Mouse (Mus musculus) ES-E14 (cell line): ENCODE data around the gene Chd5. TPM values are rescaled to one million over a fixed set of nuclear protein-coding genes. Genes with fewer than 3 reads are reported as not detected.

ENCODE experiments used
- DNase-seq: peaks from one replicate; pipeline ENCODE4 v3.0.0-alpha.2; 2013; ENCODE audit warnings: low read depth, low spot score
- H3K27ac ChIP-seq: 2 replicates; pipeline ENCODE4 v1.5.1; 2012; ENCODE audit warnings: low read depth, mild to moderate bottlenecking, low read length, moderate library complexity, mixed read lengths; ENCODE audit not compliant: poor library complexity, insufficient read depth, severe bottlenecking
- H3K36me3 ChIP-seq: 2 replicates; pipeline ENCODE4 v1.6.1; 2012; ENCODE audit warnings: mild to moderate bottlenecking, low read length, moderate library complexity, mixed read lengths; ENCODE audit not compliant: control insufficient read depth, poor library complexity, insufficient read depth, severe bottlenecking
- H3K4me1 ChIP-seq, 2 experiments: fragments of 150-350 bp in 1 of 2; sonication (generic) in 1 of 2; 2 replicates each; pipeline ENCODE4 v1.6.1; 2012; ENCODE audit warnings: low read length in 2 of 2, mild to moderate bottlenecking in 1 of 2, mixed read lengths in 1 of 2; ENCODE audit not compliant: control insufficient read depth in 2 of 2, insufficient read depth in 2 of 2, poor library complexity in 1 of 2
- H3K4me3 ChIP-seq, 2 experiments: fragments of 150-350 bp in 1 of 2; sonication (generic) in 1 of 2; 2 replicates each; pipeline ENCODE4 v1.5.1; 2012; ENCODE audit warnings: low read length in 2 of 2, low read depth in 1 of 2, mild to moderate bottlenecking in 1 of 2, mixed read lengths in 1 of 2; ENCODE audit not compliant: insufficient read depth in 1 of 2, poor library complexity in 1 of 2, severe bottlenecking in 1 of 2
- H3K9ac ChIP-seq: 2 replicates; pipeline ENCODE4 v1.6.1; 2012; ENCODE audit warnings: low read depth, mild to moderate bottlenecking, low read length, mixed read lengths; ENCODE audit not compliant: poor library complexity, insufficient read depth, severe bottlenecking
- H3K9me3 ChIP-seq: fragments of 150-350 bp; sonication (generic); 2 replicates; pipeline ENCODE4 v1.6.1; 2012; ENCODE audit warnings: low read depth, mild to moderate bottlenecking, low read length; ENCODE audit not compliant: control insufficient read depth, insufficient read depth
- CHD2 ChIP-seq: IDR thresholded peaks from 2 replicates; pipeline ENCODE4 v1.6.1; 2014; ENCODE audit warnings: mild to moderate bottlenecking, low read depth, low read length, inconsistent platforms
- HCFC1 ChIP-seq: IDR thresholded peaks from 2 replicates; pipeline ENCODE4 v1.6.1; 2012; ENCODE audit warnings: low read length, inconsistent platforms, borderline replicate concordance; ENCODE audit not compliant: insufficient read depth
- MAFK ChIP-seq: IDR thresholded peaks from 2 replicates; pipeline ENCODE4 v1.6.1; 2014; ENCODE audit warnings: mild to moderate bottlenecking, low read depth, low read length, inconsistent platforms; ENCODE audit not compliant: insufficient read depth
- ZC3H11A ChIP-seq: IDR thresholded peaks from 2 replicates; pipeline ENCODE4 v1.6.1; 2012; ENCODE audit warnings: low read depth, mild to moderate bottlenecking, inconsistent platforms, low read length, borderline replicate concordance
- ZNF384 ChIP-seq: IDR thresholded peaks from 2 replicates; pipeline ENCODE4 v1.6.1; 2012; ENCODE audit warnings: low read depth, low read length, inconsistent platforms
- in situ Hi-C, 2 experiments: fragments of 600-800 bp; cut with MboI; formaldehyde crosslinking; loops; one replicate each; pipeline ENCODE4 v1.15.1; 2025; ENCODE audit warnings: low sequenced_read_pairs in 2 of 2, inconsistent platforms in 1 of 2; ENCODE audit not compliant: unreplicated experiment in 2 of 2
- total RNA-seq: library from RNA; depleted of rRNA; stranded (reverse); fragments of 300-350 nt; gene quantifications from 2 replicates; pipeline ENCODE4 v1.2.3, GENCODE M21; 2012

Gene Chd5
- total RNA-seq, 1 experiment: 3.1 TPM

GRCm38 (mm10) chr4:152344651-152345050 lies 6.2 kb downstream of the Chd5 start:
- H3K9me3 ChIP-seq: no peaks in the 10 kb centered on the region
- no peak overlapping the region for H3K4me3 ChIP-seq
- H3K4me1 ChIP-seq: peaks cover 12 to 69% of the 10 kb centered on the region in 2 experiments
- no peak overlapping the region for H3K9ac ChIP-seq
- in situ Hi-C loops: no loop called here
- no peaks in the 10 kb centered on the region for H3K36me3 ChIP-seq
- no peak for TF ChIP-seq HCFC1
- TF ChIP-seq ZC3H11A: no peak
- no peak for TF ChIP-seq CHD2
- TF ChIP-seq ZNF384: no peak
- DNase-seq: no peak
- H3K27ac ChIP-seq: no peak overlapping the region

GRCm38 (mm10) chr4:152345120-152345889 lies 6.9 kb downstream of the Chd5 start:
- TF ChIP-seq ZNF384 (no peak), MAFK (no peak), ZC3H11A (no peak), HCFC1 (no peak), CHD2 (no peak)
- no peak overlapping the region for H3K4me3 ChIP-seq
- no peak overlapping the region for H3K9ac ChIP-seq
- DNase-seq: no peak
- H3K4me1 ChIP-seq: peaks cover 12 to 66% of the 10 kb centered on the region in 2 experiments
- H3K9me3 ChIP-seq: no peaks in the 10 kb centered on the region
- H3K27ac ChIP-seq: no peak overlapping the region
- in situ Hi-C loops: no loop called here
- no peaks in the 10 kb centered on the region for H3K36me3 ChIP-seq

GRCm38 (mm10) chr4:152349837-152350381 lies 11.5 kb downstream of the Chd5 start:
- peak overlapping the region; percentile 14; the same call in 1 of the 2 replicates for H3K27ac ChIP-seq
- peaks cover 14 to 76% of the 10 kb centered on the region in 2 experiments for H3K4me1 ChIP-seq
- H3K9ac ChIP-seq: 0 out of 2 replicates have a peak overlapping the region, but pooled peaks have one; percentile 2
- no peak for TF ChIP-seq MAFK
- TF ChIP-seq CHD2: no peak
- TF ChIP-seq ZC3H11A: no peak
- TF ChIP-seq HCFC1: no peak
- no peak for TF ChIP-seq ZNF384
- in situ Hi-C loops: no loop called here
- peak overlapping the region in 1 of 2 experiments; percentile 29; a peak in 1 of 4 replicates for H3K4me3 ChIP-seq
- no peaks in the 10 kb centered on the region for H3K36me3 ChIP-seq
- no peaks in the 10 kb centered on the region for H3K9me3 ChIP-seq
- DNase-seq: no peak

GRCm38 (mm10) chr4:152350722-152351421 lies 12.4 kb downstream of the Chd5 start:
- Histone ChIP-seq H3K27ac (peak overlapping the region; percentile 83), H3K9me3 (no peaks in the 10 kb centered on the region), H3K4me3 (peak overlapping the region; percentile 3 to 41; a peak in 3 of 4 replicates), H3K4me1 (peaks cover 12 to 72% of the 10 kb centered on the region in 2 experiments), H3K9ac (peak overlapping the region; percentile 39), H3K36me3 (no peaks in the 10 kb centered on the region)
- no peak for DNase-seq
- TF ChIP-seq MAFK (no peak), ZNF384 (no peak), CHD2 (no peak), HCFC1 (no peak), ZC3H11A (no peak)
- in situ Hi-C loops: no loop called here
